Mouse (Mus musculus) cerebellum, postnatal 36 days (tissue): ENCODE data around the gene Sptbn4.

Source experiments
- DNase-seq, 2 experiments: peaks; one replicate each; pipeline ENCODE4 v3.0.0; 2021 to 2022; ENCODE audit warnings: mixed read lengths in 2 of 2

Gene Sptbn4

GRCm38 (mm10) chr7:27428002-27428401, 19.5 kb downstream of the Sptbn4 start:
- DNase-seq = no peak

- peak in 1 of 2 experiments; percentile 25 for DNase-seq
Measured at GRCm38 (mm10) chr7:27427387-27427786, 20.1 kb downstream of the Sptbn4 start.

GRCm38 (mm10) chr7:27423556-27424326, 23.7 kb downstream of the Sptbn4 start:
- DNase-seq = no peak

- no peak for DNase-seq
Measured at GRCm38 (mm10) chr7:27419101-27419500, 28.4 kb downstream of the Sptbn4 start.

GRCm38 (mm10) chr7:27417151-27417550, 30.3 kb downstream of the Sptbn4 start:
- DNase-seq = no peak

- peak; percentile 89 to 90 for DNase-seq
Measured at GRCm38 (mm10) chr7:27408379-27409176, 38.9 kb downstream of the Sptbn4 start.

GRCm38 (mm10) chr7:27407816-27408215, 39.7 kb downstream of the Sptbn4 start:
- no peak for DNase-seq

GRCm38 (mm10) chr7:27406481-27406880, 41.0 kb downstream of the Sptbn4 start:
- DNase-seq = no peak

GRCm38 (mm10) chr7:27404203-27404942, 43.1 kb downstream of the Sptbn4 start:
- DNase-seq = peak in 1 of 2 experiments; percentile 20

- DNase-seq = peak; percentile 88
Measured at GRCm38 (mm10) chr7:27402675-27403074, 44.8 kb downstream of the Sptbn4 start.

GRCm38 (mm10) chr7:27400545-27400944, 46.9 kb downstream of the Sptbn4 start:
- DNase-seq = no peak

- DNase-seq = peak in 1 of 2 experiments; percentile 62
Measured at GRCm38 (mm10) chr7:27397048-27397949, 50.2 kb downstream of the Sptbn4 start.

GRCm38 (mm10) chr7:27396184-27397047, 51.1 kb downstream of the Sptbn4 start:
- peak; percentile 68 to 76 for DNase-seq

- DNase-seq = peak; percentile 45 to 55
Measured at GRCm38 (mm10) chr7:27395521-27396183, 51.8 kb downstream of the Sptbn4 start.

GRCm38 (mm10) chr7:27391416-27391815, 56.1 kb downstream of the Sptbn4 start:
- DNase-seq = peak; percentile 47 to 57

GRCm38 (mm10) chr7:27389213-27389612, 58.3 kb downstream of the Sptbn4 start:
- no peak for DNase-seq

GRCm38 (mm10) chr7:27384731-27385130, 62.8 kb downstream of the Sptbn4 start:
- DNase-seq = peak; percentile 47 to 60

- DNase-seq = peak; percentile 64 to 71
Measured at GRCm38 (mm10) chr7:27384134-27384533, 63.4 kb downstream of the Sptbn4 start.

- DNase-seq = no peak
Measured at GRCm38 (mm10) chr7:27383233-27383632, 64.3 kb downstream of the Sptbn4 start.

- no peak for DNase-seq
Measured at GRCm38 (mm10) chr7:27381560-27381959, 65.9 kb downstream of the Sptbn4 start.
